Mouse (Mus musculus): ENCODE data around the gene Glipr1. TPM values are rescaled to one million over a fixed set of nuclear protein-coding genes. Genes with fewer than 3 reads are reported as not detected.
A peak's percentile ranks its signal among the peaks of the same experiment; 100 is the strongest.

Gene Glipr1
- total RNA-seq, 2 experiments from 2014 or later = 15.4 to 21.0 TPM

DNA sequence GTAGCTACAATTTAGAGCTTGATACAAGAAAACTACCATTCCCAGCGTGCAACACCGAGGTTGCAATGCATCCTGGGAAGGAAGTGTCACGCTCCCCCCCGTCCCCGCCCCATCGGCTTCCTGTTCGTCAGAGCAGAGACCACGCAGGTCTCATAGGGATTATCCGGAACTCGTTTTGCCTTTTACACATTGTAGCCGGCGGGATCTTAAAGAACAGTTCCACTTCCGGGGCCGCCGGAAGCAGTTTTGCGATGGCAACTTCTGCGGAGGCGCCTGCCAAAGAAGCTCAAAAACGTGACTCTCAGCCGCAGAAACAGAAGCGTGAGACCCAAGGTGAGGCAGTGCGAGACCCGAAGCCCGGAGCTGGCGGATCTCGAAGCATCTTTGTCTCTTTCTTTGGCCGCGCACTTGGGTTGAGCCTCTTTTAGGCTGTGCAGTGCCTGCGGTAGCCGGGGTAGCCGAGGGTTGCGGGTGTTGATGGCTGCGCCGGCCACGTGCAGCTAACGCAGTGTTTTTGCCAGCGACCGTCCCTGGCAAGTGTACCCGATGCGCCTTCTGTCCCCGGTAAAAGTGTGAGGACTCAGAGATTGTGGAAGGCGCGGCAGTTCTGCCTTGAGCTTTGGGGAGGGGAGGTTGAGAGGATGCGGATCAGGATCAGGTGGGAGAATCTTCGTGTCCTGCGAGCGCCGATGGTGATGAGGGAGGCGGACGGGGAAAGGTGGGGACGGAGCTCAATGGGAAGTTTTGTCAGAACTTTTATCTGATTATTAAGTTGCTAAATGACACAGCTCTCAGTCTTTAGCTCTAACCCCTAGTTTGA lies 29.7 kb downstream of the Glipr1 start, which contains the start of gene Krr1:
Gene Krr1 (plus strand): TSS at position 123 of the 820 bp plus-strand sequence.
- ATAC-seq (replicated peaks; ENCODE audit: low FRiP score, low TSS enrichment, poor library complexity, severe bottlenecking) = peak; percentile 99

DNA sequence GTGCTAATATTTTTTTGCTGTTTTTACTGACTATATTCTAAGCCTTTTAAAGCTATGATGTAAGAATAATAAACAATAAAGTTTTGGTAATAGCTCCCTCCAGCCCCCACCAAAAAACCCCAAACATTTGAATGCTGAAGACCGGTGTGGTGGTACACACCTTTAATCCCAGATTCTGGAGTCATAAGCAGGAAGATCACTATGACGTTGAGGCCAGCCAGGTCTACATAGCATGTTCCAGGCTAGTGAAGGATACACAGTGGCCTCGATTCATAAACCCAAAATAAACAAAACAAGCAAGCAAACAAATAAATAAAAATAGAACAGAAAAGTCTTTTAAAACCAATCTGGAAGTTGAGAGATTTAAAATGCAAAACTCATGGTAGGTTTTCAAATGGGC lies 30.5 kb downstream of the Glipr1 start:
- ATAC-seq (replicated peaks; ENCODE audit: low FRiP score, low TSS enrichment, poor library complexity, severe bottlenecking) = no peak

DNA sequence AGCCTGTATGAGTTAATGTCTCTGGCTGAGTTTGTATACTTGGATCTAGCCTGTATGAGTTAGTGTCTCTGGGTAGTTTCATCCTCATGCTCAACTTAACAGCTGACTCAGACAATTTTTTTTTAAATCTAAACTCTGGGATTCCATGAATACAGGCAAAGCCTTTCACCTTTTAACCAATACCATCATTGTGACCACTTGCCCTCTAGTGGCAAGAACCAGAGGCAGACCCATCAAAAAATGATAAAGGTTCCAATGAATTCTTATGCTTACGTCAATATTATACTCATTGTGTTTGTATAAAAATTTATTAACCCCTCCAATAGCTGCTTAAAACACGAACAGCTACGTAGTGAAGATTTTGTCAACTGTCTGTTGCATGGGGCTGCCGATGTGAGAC lies 36.0 kb downstream of the Glipr1 start:
- ATAC-seq (replicated peaks; ENCODE audit: low FRiP score, low TSS enrichment, poor library complexity, severe bottlenecking) = 0 out of 2 replicates have a peak, but pooled peaks have one; percentile 37

DNA sequence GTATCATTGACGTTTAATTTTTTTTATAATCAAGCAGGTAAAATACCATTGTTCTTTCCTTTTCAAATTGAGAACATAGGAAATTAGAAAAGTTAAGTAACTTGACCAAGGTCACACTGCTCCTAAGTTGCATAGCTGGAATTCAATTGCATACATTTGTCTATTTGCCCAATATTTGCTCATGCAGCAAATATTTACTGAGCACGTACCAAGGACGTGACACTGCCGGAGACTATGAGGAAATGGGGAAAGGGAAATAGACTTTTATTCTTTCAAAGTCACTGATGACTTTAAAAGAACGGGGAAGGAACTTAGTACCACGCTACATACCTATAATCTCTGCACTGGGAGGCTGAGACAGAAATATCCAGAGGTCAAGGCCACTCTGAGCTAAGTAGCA lies 42.0 kb downstream of the Glipr1 start:
- no peak for ATAC-seq (replicated peaks; ENCODE audit: low FRiP score, low TSS enrichment, poor library complexity, severe bottlenecking)

DNA sequence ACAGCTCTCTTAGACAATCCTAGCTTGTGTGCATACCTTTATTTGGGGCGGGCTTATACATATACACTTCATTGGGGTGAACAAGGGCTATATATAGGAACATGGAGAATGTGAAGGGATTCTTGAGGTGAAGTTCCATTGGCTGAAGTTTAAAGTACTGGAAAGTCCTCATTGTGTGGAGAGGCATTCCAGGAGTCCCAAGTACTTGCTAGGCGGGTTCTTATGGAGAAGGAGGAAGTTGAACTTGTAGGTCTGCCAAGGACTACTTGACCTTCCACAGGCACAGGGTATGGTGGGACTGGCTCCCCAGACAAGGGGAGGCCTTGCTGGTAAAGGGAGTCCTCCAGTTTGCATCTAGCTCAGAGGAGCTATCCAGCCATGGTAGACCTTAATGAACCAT lies 43.1 kb downstream of the Glipr1 start:
- ATAC-seq (replicated peaks; ENCODE audit: low FRiP score, low TSS enrichment, poor library complexity, severe bottlenecking) = no peak

DNA sequence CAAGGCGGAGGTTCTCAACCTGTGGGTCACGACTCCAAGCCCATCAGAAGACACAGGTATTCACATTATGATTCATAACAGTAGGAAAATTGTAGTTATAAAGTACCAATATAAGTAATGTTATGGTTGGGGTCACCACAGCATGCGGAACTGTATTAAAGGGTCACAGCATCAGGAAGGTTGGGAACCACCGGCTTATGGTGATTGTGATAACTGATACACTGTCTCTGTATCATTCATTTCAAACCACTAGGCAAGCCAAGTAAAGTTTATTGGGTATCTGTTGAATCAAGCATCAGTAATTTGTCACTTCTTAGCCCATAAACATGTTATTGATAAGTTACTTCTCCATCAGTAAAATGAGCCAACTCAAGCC lies 44.4 kb downstream of the Glipr1 start:
- no peak for ATAC-seq (replicated peaks; ENCODE audit: low FRiP score, low TSS enrichment, poor library complexity, severe bottlenecking)

DNA sequence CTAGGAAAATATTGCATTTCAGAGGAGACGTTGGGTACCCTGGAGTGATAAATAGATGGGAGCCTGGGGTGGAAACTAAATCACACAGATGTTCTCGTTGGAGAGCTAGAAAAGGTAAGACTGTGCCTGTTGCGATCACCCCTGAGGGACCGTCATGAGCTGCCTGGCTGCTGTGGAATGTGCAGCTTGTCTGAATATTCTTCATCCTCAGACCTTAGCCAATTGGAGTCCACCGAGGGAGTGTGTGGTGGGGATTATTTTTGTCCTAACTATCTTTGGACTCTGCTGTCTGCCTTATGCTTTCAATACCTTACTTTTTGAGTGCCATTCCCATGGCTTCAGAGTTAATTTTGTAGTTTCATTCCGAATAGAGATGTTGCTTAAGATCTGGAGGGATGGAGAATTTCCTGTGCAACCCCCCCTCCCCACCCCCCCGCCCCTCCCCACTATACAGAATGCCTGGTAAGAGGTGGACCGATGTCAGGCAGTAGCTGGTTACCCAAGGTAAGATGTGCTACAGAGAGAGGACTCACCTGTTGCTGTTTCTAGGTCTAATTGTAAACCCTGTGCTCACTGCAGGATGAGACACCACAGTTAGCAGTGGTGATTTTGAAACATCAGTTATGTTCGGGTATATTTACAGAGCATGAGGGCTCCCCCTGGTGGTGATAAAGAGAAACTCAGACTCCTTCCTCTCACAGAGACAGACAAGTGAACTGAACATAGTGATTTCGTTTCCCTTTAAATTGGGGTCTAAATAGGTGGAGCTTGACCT lies 45.0 kb downstream of the Glipr1 start:
- peak; percentile 87 for ATAC-seq (replicated peaks; ENCODE audit: low FRiP score, low TSS enrichment, poor library complexity, severe bottlenecking)

DNA sequence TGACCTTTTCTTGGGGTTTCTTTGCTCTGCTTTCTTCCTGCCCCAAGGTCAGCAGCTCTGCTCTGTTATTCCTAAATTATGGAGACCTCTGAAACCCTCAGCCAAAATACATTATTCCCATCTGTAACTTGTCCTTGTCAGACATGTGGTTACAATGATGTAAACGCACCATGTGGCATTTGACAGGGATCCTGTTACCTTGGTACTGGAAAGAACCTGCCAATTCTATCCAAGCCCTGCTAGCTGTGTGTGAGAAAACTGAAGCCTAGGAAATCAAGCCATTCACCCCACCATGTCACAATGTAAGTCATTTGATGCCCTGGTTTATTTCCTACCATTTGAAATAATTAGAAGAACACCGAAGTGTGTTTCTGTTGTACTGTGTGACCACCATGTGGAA lies 46.6 kb downstream of the Glipr1 start:
- no peak for ATAC-seq (replicated peaks; ENCODE audit: low FRiP score, low TSS enrichment, poor library complexity, severe bottlenecking)

DNA sequence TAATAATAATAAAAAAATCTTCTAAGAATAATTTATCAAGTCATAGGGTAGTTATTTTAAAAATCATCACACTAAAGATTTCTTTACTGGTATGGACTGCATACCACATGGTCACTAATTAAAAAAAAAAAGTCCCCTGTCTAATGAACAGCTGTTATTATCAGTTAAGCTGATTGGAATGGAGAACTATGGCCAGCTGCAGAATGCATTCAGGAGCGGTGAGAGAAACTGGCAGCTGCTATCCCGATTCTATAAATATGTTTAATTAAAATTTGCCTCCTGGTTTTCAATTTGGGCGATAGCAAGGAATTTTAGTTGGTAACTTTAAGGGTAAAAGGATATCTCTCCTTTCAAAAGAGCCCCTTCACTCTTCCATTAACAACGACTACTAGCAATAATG lies 53.4 kb downstream of the Glipr1 start:
- no peak for ATAC-seq (replicated peaks; ENCODE audit: low FRiP score, low TSS enrichment, poor library complexity, severe bottlenecking)

DNA sequence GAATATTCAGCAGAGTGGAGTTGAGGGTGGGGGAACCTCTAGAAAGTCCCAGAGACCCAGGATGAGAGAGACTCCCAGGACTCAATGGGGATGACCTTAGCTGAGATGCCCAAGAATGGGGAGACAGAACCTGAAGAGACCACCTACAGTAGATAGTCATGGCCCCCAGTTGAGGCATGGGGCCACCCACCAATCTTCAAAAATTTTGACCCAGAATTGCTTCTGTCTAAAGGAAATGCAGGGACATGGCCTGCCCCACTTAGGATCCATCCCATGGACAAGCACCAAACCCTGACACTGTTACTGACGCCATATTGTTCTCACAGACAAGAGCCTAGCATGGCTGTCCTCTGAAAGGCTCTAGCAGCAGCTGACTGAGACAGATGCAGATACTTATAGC lies 54.4 kb downstream of the Glipr1 start:
- no peak for ATAC-seq (replicated peaks; ENCODE audit: low FRiP score, low TSS enrichment, poor library complexity, severe bottlenecking)

DNA sequence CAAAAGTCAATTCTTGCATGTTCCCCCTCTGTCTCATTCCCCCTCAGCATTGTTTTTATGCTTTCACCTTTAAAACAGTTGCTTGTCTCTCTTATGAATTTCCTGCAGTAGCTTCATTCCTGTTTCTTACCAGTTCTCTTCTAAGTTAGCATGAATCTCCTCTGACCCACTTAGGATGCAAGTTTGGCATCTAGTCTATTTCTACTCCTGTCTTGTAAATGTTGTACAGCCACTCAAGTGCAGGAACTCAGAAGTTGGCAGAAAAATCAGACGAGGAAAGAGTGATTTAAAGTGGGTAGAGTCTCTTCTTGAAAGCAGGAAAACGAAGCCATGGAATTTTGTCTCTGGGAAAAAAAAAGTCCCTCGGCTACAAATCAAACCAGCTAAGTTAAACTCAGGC lies 56.9 kb downstream of the Glipr1 start:
- no peak for ATAC-seq (replicated peaks; ENCODE audit: low FRiP score, low TSS enrichment, poor library complexity, severe bottlenecking)

DNA sequence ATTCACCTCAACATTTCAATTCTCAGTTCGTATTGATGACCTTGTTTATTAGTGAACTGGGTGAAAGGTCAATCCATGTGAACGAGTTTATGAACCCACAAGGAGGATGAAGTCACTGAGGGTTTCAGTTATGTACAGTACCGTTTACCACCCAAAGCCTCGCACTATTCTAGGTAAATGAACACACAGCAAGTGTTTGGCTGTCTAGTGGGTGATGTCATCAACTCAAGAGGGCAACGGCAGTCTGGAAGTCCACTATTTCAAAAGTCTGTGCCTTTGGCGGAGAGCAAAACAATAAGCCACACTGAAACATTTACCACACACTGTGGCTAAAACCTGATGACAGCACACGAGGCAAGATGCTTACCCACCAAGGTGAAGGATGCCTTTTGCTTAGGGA lies 59.4 kb downstream of the Glipr1 start:
- no peak for ATAC-seq (replicated peaks; ENCODE audit: low FRiP score, low TSS enrichment, poor library complexity, severe bottlenecking)

DNA sequence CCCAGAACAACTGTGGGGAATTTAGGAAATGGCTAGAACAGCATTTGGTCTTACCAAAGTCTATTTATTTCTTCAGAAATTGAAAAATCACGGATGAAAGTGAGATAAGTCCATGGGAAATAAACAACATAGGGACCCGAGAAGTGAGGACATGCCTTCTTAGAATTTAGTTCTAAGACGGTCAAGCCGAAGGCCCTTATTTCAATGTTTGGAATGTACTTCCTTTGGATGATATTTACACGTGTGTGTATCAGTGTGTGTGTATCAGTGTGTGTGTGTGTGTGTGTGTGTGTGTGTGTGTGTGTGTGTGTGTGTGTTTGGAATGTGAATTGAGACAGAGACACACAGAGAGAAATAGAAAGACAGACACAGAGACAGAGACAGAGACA lies 65.3 kb downstream of the Glipr1 start:
- ATAC-seq (replicated peaks; ENCODE audit: low FRiP score, low TSS enrichment, poor library complexity, severe bottlenecking) = no peak

DNA sequence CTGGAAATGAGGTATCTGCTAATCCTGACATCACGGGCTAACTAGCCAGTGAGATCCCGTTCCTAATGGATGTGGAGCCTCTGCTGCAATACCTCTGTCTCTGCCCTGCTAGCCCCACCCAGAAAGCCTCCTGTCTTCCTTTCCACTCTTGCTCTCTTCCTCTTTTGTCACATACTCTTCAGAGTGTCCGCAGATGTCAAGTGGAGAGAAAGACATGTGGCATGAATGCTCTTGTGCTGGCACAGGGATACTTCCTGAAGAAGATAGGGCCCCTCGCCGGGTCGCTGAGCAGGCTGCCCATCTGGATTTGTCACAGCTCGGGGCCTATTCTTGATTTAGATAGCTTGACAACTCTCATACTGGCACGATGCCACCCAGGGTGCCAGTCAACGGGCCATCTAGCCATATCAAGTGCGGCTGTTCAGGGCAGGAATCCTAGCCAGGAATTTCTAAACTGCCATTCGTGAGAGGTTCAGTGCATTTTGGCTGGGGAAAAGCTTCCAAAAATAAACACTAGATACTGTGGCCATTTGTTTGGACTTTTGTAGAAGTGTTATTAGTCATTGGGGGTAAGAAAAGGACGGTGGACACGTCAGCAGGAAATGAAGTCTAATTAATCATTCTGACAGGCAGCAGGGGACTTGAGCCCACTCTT lies 65.8 kb downstream of the Glipr1 start:
- peak; percentile 53 for ATAC-seq (replicated peaks; ENCODE audit: low FRiP score, low TSS enrichment, poor library complexity, severe bottlenecking)

DNA sequence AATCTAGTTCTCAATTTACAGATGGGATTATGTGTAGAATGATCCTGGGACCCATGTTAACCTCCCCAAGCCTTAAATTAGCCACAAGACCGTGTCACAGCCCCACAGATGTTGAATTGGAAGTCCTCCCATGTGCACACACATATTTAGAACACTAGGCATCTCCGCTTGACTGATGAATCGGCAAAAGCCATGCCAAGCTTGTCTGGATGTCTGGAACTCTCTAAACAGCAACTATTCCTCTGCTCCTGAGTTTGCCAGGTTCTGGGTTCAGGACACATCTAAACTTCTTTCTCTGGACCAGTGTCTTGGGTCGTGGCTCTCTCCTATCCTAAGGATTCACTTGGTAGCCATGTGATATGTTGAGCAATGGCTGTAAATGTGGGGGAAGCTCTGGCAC lies 66.4 kb downstream of the Glipr1 start:
- no peak for ATAC-seq (replicated peaks; ENCODE audit: low FRiP score, low TSS enrichment, poor library complexity, severe bottlenecking)

Other genes with a start within 250 kb of the Glipr1 start
- gene Krr1, start 30.0 kb downstream of the Glipr1 start, total RNA-seq (2014; fragmentation: Nextera tagmentation) = 46.6 and 62.5 TPM in 2 replicates
- 66.1 and 67.9 TPM in 2 replicates for gene Krr1, start 30.0 kb downstream of the Glipr1 start, total RNA-seq (2017)
- not detected in 2 replicates for gene Glipr1l1, start 57.6 kb upstream of the Glipr1 start, total RNA-seq (2014; fragmentation: Nextera tagmentation)
- gene Glipr1l1, start 57.6 kb upstream of the Glipr1 start, total RNA-seq (2017) = not detected in 2 replicates
- not detected in 2 replicates for gene Glipr1l2, start 80.7 kb upstream of the Glipr1 start, total RNA-seq (2014; fragmentation: Nextera tagmentation)
- gene Glipr1l2, start 80.7 kb upstream of the Glipr1 start, total RNA-seq (2017) = not detected in 2 replicates
- gene Glipr1l3, start 157.7 kb upstream of the Glipr1 start, total RNA-seq (2014; fragmentation: Nextera tagmentation) = not detected in 2 replicates
- gene Glipr1l3, start 157.7 kb upstream of the Glipr1 start, total RNA-seq (2017) = not detected in 2 replicates
- gene Caps2, start 161.0 kb upstream of the Glipr1 start, total RNA-seq (2014; fragmentation: Nextera tagmentation) = not detected in 2 replicates
- not detected in 2 replicates for gene Caps2, start 161.0 kb upstream of the Glipr1 start, total RNA-seq (2017)

All from megakaryocyte-erythroid progenitor cell, adult 5-6 weeks (primary cell).